Mouse (Mus musculus): ENCODE data around the gene Hspg2.

DNA sequence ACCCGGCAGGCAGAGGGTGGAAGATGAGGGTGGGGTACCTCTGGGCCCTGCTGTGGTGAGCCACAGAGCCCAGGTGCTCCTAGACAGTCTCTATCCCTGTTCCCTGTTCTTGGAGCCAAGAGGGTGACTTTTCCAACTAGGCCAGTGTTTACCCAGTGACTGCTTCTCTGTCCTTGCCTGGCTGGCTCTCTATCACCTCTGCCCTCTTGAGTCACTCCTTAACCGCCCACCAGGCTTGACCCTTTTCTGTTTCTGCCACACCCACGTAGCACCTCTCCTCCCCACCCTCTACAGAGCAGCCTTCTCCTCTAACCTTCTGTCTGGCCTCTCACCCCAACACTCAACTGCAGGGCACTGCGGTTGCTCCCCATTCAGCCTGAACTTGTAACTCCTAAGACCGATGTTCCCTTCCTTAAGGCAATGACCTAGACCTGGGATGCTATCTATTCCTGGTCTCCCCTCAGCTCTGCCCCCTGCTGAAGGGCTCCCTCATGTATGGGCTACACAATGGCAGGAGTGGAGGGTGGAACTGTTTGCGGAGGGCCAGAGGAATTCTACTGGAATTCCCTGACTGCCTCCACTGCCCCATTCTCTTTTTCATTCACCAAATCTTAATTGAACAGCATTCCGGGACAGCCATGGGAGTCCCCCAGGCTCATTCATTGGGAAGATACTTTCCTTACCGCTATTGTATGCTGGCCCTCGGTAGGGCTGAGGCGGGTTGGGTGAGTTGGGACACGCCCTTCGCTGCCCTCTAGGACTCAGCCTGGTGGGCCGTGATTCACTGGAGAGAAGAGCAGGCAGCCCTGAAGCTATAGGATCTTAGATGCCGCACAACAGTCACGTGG, 1.5 kb downstream of the Hspg2 start:
- TF ChIP-seq CTCF (conservative IDR thresholded peaks at IDR 0.05; ENCODE audit: insufficient read depth, insufficient read length, low read depth, low read length) (no peak), POLR2A (IDR thresholded peaks at IDR 0.05; ENCODE audit: low read depth, low read length) (no peak)
